Mouse (Mus musculus) forebrain, embryonic 10.5 days (tissue): ENCODE results near the gene Mmd. TPM values are rescaled to one million over a fixed set of nuclear protein-coding genes. Genes with fewer than 3 reads are reported as not detected.

Source experiments
- DNase-seq: peaks from one replicate; pipeline ENCODE4 v3.0.0-alpha.2; 2017; ENCODE audit warnings: low spot score; ENCODE audit errors: extremely low spot score
- H3K27ac ChIP-seq: fragments of 300-500 bp; sonication (generic); 2 replicates; pipeline ENCODE4 v1.5.1; 2016; ENCODE audit warnings: mild to moderate bottlenecking
- H3K27me3 ChIP-seq: fragments of 300-500 bp; sonication (generic); 2 replicates; pipeline ENCODE4 v1.6.1; 2016; ENCODE audit warnings: mild to moderate bottlenecking; ENCODE audit not compliant: poor library complexity, severe bottlenecking
- H3K36me3 ChIP-seq: fragments of 300-500 bp; sonication (generic); replicated peaks from 2 replicates; pipeline ENCODE4 v1.6.1; 2016; ENCODE audit warnings: mild to moderate bottlenecking, moderate library complexity
- H3K4me1 ChIP-seq: fragments of 300-500 bp; sonication (generic); 2 replicates; pipeline ENCODE4 v1.6.1; 2016
- H3K4me3 ChIP-seq: fragments of 300-500 bp; sonication (generic); 2 replicates; pipeline ENCODE4 v1.5.1; 2016; ENCODE audit warnings: mild to moderate bottlenecking, moderate library complexity
- H3K9me3 ChIP-seq: fragments of 300-500 bp; sonication (generic); 2 replicates; pipeline ENCODE4 v1.6.1; 2016; ENCODE audit warnings: mild to moderate bottlenecking, moderate library complexity
- WGBS: fragments of 180-500 bp; shearing (Covaris S2); methylation state at CpG from one replicate; pipeline ENCODE4 v1.1.7; 2016; 5-methylcytosine and 5-hydroxymethylcytosine counted together
- polyA plus RNA-seq: library from polyadenylated mRNA; unstranded; fragments of >200 nt; fragmentation: Nextera tagmentation; extraction: Ambion mirVana; gene quantifications from 2 replicates; pipeline ENCODE4 v1.2.1, GENCODE M21; 2016

Mmd gene
- polyA plus RNA-seq, 1 experiment from 2014 or later: 40.3 TPM

DNA sequence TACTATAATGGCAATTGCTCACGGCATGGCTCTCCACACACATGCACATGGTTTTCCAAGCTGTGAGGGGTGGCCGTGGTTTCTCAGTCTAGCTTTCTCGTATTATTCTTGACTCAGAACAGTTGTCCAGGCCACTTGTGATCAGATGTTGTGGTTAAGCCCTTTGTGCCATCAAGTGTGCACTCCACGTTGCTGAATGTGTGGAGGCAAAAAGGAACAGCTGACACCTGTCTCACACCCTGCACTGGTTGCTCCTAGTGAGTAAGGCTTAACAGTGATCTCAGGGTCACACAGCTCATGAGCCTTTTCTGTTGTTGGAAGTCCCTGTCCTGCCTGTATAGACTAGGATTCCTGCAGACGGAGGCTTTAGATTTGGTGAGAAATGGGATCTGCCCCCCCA is 56.8 kb downstream of the Mmd start:
- 90% methylated on average over 5 of the region's 5 CpGs for WGBS
- no peak for DNase-seq
- Histone ChIP-seq H3K4me3 (no peak overlapping the region), H3K4me1 (no peaks in the 10 kb centered on the region), H3K27me3 (no peaks in the 10 kb centered on the region), H3K27ac (no peak overlapping the region), H3K9me3 (no peaks in the 10 kb centered on the region), H3K36me3 (no peaks in the 10 kb centered on the region)

DNA sequence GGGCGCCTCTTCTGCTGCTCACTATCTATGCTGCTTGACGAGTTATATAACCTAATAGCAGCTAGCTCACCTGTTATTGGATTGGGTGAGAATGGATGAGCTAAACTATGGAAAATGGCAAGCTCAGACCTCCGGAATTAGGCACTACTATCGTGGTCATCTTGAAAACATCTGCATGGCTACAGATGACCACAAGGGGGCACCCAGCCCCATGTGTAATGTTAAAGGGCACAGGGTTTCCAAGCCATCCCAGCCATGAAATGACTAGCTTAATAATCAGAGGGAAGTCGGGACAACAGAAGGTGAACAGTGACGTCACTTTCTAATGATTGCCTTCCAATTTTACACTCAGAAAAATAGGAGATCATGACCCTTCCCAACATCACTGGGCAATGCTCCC is 57.7 kb downstream of the Mmd start:
- no peaks in the 10 kb centered on the region for H3K36me3 ChIP-seq
- no peaks in the 10 kb centered on the region for H3K9me3 ChIP-seq
- H3K4me3 ChIP-seq: no peak overlapping the region
- DNase-seq: peak; percentile 41
- WGBS: 71% methylated on average over 6 of the region's 6 CpGs
- H3K27ac ChIP-seq: no peak overlapping the region
- H3K4me1 ChIP-seq: no peaks in the 10 kb centered on the region
- H3K27me3 ChIP-seq: no peaks in the 10 kb centered on the region

DNA sequence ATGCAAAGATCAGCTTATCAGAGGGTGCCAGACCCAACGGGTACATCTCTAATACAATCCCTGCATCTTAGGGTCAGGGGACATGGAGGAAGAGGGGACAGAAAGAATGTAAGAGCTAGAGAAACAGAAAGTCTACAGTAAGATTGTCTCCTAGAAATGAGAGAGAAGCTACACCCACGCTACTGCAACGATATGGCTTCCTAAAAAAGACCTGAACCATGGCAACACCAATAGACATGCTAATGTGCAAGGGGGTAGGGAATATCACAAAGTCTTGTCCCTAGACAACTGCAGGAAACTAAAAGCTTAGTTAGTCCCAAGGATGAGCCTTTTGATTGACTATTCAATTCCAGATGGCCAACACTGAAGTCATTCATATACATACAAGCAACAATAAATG is 65.3 kb downstream of the Mmd start:
- DNase-seq: no peak
- Histone ChIP-seq H3K27ac (no peak overlapping the region), H3K9me3 (no peaks in the 10 kb centered on the region), H3K36me3 (no peaks in the 10 kb centered on the region), H3K4me1 (0 out of 2 replicates have a peak, but pooled peaks cover 4% of the 10 kb centered on the region), H3K4me3 (no peak overlapping the region), H3K27me3 (no peaks in the 10 kb centered on the region)
- WGBS: 86% methylated on average over 3 of the region's 3 CpGs

DNA sequence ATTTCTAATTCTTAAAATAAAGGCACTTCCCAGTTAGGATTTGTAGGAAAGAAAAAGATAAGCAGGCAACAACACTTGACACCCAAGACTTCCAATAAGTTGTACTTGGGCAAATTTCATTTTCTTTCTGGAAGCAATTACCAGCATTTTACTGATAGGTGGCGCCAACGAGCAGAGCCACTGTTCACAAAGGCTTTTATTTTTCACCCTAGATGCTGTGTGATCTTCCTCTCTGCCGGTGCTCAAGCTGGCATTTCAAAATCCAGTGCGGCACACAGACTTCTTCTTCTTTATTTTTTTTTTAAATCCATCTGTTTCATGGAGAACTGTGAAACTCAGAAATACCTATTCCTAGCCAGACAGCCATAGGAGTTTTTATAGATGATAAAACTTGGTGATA is 68.2 kb downstream of the Mmd start:
- DNase-seq: peak; percentile 25
- WGBS: 29% methylated on average over 4 of the region's 4 CpGs
- Histone ChIP-seq H3K4me3 (no peak overlapping the region), H3K36me3 (no peaks in the 10 kb centered on the region), H3K9me3 (no peaks in the 10 kb centered on the region), H3K4me1 (0 out of 2 replicates have a peak, but pooled peaks cover 4% of the 10 kb centered on the region), H3K27ac (no peak overlapping the region), H3K27me3 (no peaks in the 10 kb centered on the region)

DNA sequence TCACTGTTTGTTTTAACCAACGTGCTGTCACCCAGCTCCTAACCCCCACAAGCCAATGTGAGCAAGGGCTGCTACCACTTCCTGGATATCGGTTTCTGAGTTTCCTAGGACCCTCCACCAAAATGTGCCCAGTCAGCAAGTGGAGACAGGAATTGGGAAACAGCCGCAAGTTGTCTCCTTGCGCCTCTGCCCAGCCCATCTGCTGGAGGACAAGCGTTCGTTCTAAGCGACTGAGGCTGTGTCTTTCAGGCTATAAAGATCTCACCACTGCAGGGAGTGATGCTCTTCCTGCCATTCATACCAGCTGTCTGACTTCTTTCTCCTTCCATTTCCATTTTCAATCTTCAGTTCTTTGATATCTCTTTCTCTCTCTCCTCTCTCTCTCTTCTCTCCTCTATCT is 71.7 kb downstream of the Mmd start:
- no peak for DNase-seq

DNA sequence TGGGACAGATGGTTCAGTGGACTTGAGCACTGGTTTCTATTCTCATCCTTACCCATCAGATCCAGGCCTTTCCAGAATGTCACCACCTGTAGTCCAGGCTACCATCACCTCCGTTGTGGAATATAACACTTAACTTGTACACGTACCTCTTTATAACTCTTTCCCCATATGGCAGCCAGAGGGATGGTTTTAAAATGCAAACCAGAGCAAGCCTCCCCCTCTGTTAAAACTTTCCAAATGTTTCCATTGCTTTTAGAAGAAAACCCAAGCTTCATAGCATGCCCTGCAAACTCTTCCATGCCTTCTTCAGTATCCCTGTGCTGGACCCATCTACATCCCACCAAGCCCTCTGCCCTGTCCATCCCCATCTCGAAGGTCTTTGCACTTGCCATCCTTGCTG is 75.3 kb downstream of the Mmd start:
- 89% methylated on average over 3 of the region's 3 CpGs for WGBS
- no peak for DNase-seq
- Histone ChIP-seq H3K4me1 (no peaks in the 10 kb centered on the region), H3K27ac (no peak overlapping the region), H3K9me3 (no peaks in the 10 kb centered on the region), H3K27me3 (no peaks in the 10 kb centered on the region), H3K36me3 (no peaks in the 10 kb centered on the region), H3K4me3 (no peak overlapping the region)

More for the DNA sequence above, 71.7 kb downstream of the Mmd start:
- Histone ChIP-seq H3K27me3 (no peaks in the 10 kb centered on the region), H3K4me1 (0 out of 2 replicates have a peak, but pooled peaks cover 4% of the 10 kb centered on the region), H3K27ac (no peak overlapping the region), H3K36me3 (no peaks in the 10 kb centered on the region), H3K4me3 (no peak overlapping the region), H3K9me3 (no peaks in the 10 kb centered on the region)
- WGBS: 85% methylated on average over 7 of the region's 7 CpGs

DNA sequence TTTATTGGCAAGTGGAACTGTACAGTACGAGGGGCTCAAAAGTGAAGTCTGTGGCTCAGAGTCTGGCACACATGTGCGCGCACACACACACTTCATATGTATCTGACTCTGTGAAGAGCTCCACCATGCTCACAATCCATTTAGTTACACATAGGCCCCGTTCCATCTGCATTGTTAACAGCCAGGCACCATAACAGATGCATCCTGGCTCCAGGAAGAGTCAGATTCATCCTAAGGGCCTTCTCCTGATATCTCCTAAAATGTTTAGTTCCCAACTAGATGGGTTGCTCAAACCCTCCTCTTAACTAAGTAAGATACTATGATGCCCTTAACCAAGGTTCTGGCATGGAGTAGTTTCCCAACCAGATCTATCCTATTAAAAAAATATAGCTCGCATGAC is 76.9 kb downstream of the Mmd start:
- Histone ChIP-seq H3K9me3 (no peaks in the 10 kb centered on the region), H3K27ac (no peak overlapping the region), H3K27me3 (no peaks in the 10 kb centered on the region), H3K36me3 (no peaks in the 10 kb centered on the region), H3K4me3 (no peak overlapping the region), H3K4me1 (no peaks in the 10 kb centered on the region)
- no peak for DNase-seq
- WGBS: 90% methylated on average over 5 of the region's 5 CpGs

DNA sequence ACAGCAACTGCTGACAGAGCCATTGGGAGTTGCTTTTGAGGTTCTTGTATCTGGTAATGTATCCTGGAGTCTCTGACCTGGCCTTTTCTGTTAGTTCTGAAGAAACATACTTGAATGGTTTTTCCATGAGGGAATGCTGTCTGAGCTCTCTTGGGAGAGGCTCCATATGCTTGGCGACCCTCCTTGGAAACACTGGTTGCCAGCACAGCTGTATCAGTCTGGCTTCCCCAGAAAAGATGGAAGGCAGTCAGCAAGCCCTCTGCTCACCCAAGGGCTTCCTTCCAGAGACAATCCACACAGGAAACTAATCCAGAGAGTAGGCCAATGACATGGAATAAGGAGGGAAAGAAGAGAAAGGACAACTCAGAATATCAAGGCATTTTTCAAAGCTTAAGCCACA is 77.6 kb downstream of the Mmd start:
- H3K27me3 ChIP-seq: no peaks in the 10 kb centered on the region
- no peak overlapping the region for H3K4me3 ChIP-seq
- 64% methylated on average over 1 of the region's 1 CpGs for WGBS
- no peaks in the 10 kb centered on the region for H3K36me3 ChIP-seq
- no peaks in the 10 kb centered on the region for H3K4me1 ChIP-seq
- no peak for DNase-seq
- H3K27ac ChIP-seq: no peak overlapping the region
- H3K9me3 ChIP-seq: no peaks in the 10 kb centered on the region

Other genes with a start within 250 kb of the Mmd start
- 21.4 and 22.3 TPM in 2 replicates for gene Pctp, start 246.6 kb upstream of the Mmd start, polyA plus RNA-seq
- 4.8 and 6.3 TPM in 2 replicates for gene Tmem100, start 219.1 kb upstream of the Mmd start, polyA plus RNA-seq
- 14.7 and 16.9 TPM in 2 replicates for gene Gm45716, start 61.8 kb upstream of the Mmd start, polyA plus RNA-seq
- 0.73 and 1.3 TPM in 2 replicates for gene Hlf, start 141.4 kb downstream of the Mmd start, polyA plus RNA-seq